Mouse (Mus musculus): ENCODE data around the gene Tmem45a2.

- no peak for TF ChIP-seq CTCF (IDR thresholded peaks at IDR 0.05; ENCODE audit: low read depth, low read length)
- TF ChIP-seq POLR2A (IDR thresholded peaks at IDR 0.05; ENCODE audit: borderline replicate concordance, low read depth, low read length), result no peak
Observed at GRCm38 (mm10) chr16:57038600-57038999, 32.6 kb downstream of the Tmem45a2 start.

Measured in bone marrow macrophage, adult 2 months (primary cell).